Mouse (Mus musculus) retina, adult 2 months (tissue): ENCODE results near the gene Sh2b3.
A peak's percentile ranks its signal among the peaks of the same experiment; 100 is the strongest.

ENCODE experiments used
- DNase-seq: peaks from one replicate; pipeline ENCODE4 v3.0.0-alpha.2; 2012; ENCODE audit warnings: low read depth, low spot score

The Sh2b3 gene

DNA sequence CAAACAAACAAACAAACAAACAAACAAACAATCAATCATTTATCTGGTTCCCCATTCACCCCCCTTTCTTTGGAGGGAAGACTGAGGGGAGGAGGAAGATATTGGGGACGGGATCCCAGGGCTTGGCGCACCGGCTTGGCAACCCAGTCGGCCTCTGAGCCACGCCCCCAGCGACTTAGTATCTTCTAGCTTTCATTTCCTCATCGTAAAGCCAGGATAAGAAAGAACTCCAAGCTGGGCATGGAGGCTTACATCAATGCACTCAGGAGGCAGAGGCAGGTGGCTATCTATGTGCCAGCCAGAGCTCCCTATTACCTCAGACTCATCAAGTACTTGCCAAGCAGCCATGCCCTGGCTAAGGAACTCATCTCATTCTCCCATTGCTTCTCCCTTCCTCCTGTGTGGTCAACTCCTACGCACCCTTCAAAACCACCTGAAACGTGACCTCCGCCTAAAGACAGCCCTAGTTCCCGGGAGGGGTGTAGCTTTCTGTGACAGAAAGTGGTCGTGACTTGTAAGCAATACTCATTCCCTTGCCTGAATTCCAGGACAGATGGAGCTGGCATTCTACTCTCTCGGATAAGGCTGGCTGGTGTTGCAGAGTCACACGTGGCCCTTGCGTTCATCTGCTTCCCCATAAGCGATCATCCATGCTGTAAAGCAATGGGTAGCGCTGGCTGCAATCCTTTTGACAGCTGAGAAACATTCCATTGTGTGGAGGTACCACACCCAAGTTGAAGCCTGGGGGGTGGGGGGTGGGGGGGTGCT is 5.9 kb upstream of the Sh2b3 start:
- DNase-seq: no peak

- DNase-seq: peak; percentile 54
Observed at GRCm38 (mm10) chr5:121842665-121843118, 5.2 kb upstream of the Sh2b3 start.

- DNase-seq: no peak
Observed at GRCm38 (mm10) chr5:121841973-121842372, 4.5 kb upstream of the Sh2b3 start.

DNA sequence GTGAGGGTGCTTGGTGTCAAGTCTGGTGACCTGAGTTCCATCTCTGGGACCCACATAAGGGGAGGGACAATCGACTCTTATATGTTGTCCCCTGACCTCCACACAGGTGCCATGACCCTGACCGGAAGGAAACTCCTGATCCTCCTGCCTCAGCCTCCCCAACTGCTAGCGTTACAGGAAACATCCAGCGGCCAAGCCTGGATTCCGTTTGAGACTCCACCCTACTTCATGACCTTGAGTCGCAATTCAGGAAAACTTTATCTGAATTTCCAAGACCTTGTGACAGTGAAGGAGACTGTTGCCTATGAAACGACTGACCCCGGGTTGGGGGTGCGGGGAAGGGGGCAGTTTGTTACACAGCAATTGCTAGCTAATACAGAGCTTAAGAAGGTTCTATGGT is 4.1 kb upstream of the Sh2b3 start:
- no peak for DNase-seq

- DNase-seq: no peak
Observed at GRCm38 (mm10) chr5:121839128-121839473, 1.7 kb upstream of the Sh2b3 start.

GRCm38 (mm10) chr5:121838341-121839127 is 1.1 kb upstream of the Sh2b3 start:
- DNase-seq: no peak

DNA sequence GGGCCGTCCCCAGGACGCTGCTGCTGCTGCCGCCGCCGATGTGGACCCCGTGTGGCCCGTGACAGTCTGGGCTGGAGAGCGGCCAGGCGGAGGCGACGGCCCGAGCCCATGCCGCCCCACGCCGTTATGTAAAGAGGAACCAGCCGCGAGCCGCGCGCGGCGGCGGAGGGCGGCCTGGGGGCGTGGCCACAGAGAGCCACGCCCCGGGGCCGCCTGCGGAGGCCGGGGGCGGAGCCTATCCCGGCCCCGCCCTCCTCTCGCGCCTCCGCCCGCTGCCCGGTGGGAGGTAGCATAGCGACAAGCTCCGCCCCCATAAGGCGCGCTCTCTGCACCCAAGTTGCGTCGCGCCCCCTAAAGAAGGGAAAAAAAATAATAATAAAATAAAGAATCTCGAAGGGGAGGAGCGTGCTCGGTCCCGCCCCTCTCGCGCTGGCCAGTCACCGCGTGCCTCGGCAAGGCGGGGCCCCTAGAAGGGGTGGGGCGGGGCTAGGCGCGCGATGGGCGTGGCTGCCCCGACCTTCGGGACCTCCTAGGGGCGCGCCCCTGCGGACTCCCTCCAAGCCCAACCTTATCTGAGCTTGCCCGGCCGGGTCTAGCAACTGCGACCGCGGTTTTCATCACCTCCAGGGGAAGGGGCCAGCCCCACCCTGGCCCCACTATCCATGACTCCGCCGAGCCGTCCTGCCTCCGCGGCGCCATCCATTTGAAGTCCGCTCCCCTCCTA is 592 bp downstream of the Sh2b3 start:
- peak; percentile 71 for DNase-seq

DNA sequence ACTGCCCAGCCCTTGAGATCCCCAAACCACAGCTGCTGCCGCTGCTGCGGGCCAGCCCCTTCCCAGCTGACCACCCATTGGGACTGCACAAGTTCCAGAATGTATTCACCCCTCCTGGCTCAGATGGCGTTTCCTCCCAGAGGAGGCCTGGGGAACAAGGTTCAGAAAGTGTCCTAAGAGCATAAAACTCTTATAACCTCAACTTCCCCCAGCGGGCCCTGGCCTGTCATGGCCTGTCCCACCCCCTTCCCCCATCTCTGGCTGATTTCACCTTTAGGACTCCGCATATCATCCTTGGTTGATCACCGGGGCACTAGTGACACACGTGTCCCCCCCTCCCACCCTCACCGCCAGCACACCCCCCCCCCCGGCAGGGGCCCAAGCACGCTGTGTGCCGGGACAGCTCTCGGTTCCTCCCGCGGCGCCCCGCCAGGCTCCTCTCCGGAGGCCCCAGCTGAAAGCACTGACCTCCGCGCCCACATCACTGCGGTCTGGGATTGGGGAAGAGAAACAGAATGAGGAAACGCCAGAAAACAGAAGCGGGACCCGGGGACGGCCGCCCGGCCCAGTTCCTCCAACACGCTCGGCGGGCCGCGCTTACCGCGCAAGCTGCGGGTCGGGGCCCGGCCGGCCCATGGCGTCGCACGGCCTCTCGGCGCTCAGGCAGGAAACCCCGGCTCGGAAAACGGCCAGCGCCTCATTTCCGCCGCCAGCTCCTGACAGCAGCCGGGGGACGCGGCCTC is 1.3 kb downstream of the Sh2b3 start:
- DNase-seq: no peak

- DNase-seq: no peak
Observed at GRCm38 (mm10) chr5:121834991-121835747, 2.3 kb downstream of the Sh2b3 start.

DNA sequence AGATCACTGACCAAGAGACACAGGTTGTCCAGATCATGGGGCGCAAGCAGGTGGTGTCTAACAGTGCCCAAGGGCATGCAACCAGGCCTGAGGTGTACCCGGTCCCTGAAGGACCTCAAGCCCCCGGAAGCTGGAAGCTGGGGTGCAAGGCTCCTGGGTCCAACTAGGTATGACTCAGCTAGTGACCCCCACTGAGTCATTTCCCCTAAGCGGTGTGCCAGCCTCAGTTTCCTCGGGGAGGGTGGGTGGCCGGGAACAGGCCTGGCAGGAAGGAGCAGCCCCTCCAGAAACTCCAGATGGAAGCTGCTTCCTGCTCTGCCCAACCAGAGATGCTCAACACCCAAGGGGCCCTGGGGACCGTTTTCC is 3.2 kb downstream of the Sh2b3 start:
- no peak for DNase-seq

DNA sequence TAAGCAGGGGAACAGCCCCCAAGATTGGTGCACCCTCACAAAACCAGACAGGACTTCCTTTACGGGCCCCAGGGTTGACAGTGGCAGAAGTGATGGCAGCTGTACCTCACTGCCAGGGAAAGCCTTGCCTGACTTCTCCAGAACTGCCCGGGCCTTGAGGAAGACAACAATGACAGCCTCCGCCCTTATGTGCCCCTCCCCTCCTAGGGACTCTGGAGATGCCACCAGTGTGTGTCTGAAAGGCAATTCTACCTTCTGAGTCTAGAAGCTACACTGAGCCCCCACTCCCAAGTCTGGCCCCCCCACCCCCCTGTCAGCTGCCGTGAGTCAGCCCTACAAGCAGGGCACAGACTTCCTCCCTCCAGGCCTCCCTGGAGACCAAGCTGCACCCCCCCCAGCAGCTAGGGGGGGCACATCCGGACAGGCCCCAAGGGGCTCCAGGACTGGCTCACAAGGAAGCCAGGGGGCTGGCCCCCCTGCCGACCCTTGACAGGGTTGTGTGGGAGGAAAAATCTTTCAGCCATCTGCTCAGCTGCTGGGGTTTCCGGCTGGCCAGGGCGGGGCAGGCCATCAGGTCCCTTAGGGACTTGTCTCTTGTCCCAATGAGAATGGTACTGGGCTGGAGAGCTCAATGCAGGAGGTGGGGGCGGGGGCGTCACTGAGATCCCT is 3.7 kb downstream of the Sh2b3 start:
- DNase-seq: no peak

GRCm38 (mm10) chr5:121833159-121833558 is 4.3 kb downstream of the Sh2b3 start:
- no peak for DNase-seq

DNA sequence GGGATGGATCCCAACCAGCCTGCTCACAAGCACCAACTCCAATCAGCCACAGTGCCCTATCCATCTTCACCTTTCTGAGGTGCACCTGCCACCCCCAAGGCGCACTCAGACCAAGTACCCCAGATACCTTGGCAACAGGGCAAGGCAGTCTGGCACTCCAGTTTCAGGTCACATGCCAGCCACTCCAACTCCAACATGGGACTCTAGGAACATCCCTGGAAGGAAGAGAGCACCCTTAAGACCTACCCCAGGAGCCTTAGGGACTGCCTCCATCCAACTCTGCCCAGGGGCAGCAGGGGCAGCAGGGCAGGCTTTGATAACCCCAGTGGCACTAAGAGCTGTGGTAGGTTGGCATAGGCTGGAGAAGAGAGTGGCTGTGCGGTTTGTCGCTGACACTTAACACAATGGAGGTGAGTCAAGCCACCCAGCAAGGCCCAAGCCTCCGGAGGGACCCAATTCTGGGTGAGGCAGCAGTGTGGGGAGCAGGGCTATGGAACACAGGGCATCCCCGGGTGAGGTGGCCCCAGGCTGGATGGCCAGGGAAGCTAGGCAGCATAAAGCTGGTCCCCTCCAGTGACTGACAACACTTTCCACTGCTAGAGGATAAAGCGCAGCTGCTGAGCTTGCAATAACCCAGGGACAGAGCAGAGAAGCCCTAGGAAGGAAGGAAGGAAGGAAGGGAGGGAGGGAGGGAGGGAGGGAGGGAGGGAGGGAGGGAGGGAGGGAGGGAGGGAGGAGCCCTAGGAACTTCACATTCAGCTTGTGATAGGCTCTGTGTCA is 4.9 kb downstream of the Sh2b3 start:
- DNase-seq: no peak

- DNase-seq: no peak
Observed at GRCm38 (mm10) chr5:121831002-121831601, 6.3 kb downstream of the Sh2b3 start.

GRCm38 (mm10) chr5:121828491-121829432 is 8.7 kb downstream of the Sh2b3 start:
- no peak for DNase-seq

GRCm38 (mm10) chr5:121827876-121828275 is 9.6 kb downstream of the Sh2b3 start:
- no peak for DNase-seq

DNA sequence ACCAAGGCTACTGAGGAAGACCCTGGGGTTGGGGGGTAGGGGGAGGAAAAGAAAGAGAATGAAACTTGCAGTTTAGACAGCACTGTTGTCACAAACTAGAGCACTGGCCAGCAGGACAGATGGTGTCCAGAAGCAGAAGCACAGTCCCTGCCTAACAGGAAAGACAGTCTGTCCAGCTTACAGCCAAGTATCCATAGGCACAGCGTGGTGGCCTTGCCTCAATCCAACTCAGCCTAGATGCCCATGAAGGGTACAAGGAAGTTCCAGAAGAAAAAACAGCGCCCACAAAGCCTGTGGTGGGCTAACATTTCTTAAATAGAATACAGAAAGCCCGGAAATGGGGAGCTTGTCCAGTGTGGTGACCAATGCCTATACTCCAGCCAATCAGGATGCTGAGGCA is 11.8 kb downstream of the Sh2b3 start:
- no peak for DNase-seq

DNA sequence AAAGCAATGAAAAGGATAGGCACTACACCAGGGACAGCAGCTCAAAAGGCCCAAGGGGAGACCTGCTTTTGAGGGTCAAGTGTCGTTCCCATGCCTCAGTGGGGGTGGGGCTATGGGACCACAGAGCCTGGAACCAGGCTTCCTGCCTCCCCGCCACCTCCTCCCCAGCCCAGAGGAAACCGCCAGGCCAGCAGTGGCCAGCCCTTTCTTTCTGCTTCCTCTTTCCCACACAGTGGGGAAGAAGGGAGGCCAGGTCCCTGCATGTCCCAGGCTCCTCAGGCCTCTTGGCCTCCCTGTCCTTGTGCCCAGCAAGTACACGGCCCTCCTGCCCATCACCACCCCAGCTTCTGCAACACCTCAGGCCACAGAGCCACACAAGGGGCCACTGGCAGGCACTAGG is 13.3 kb downstream of the Sh2b3 start:
- DNase-seq: no peak
